ENCODE assay signal across 7 mouse cellular contexts in genomic region chr7:130263233-130263594, GRCm38 (mm10).
A peak's percentile ranks its signal among the peaks of the same experiment; 100 is the strongest.
DNase-seq lines count a peak whose midpoint lies in the region; ATAC-seq and TF ChIP-seq lines count a peak whose summit lies in the region.

No protein-coding gene starts in this region.

- DNase-seq in lung, embryonic 14.5 days: no peak
- no peak for DNase-seq in lung, postnatal 4 days
- no peak for DNase-seq in liver, embryonic 13.5 days
- DNase-seq in urinary bladder, postnatal 36 days (ENCODE audit: low spot score in 2 of 2): no peak
- DNase-seq in thymus, postnatal 4 days: no peak

- no peak for TF ChIP-seq CTCF in lung, embryonic 14.5 days (IDR thresholded peaks at IDR 0.05; ENCODE audit: low read depth)

- peak overlapping the region; percentile 94 for H3K27ac ChIP-seq in lung, embryonic 14.5 days (ENCODE audit: low read depth)
- H3K27ac ChIP-seq in forebrain, embryonic 16.5 days (ENCODE audit: low read length): peak overlapping the region; percentile 87
- H3K27ac ChIP-seq in liver, embryonic 13.5 days: no peak overlapping the region
- peak overlapping the region; percentile 95 for H3K27ac ChIP-seq in stomach, embryonic 16.5 days (ENCODE audit: low read length)

- peaks cover 21% of the 10 kb centered on the region for H3K4me1 ChIP-seq in lung, embryonic 14.5 days (ENCODE audit: insufficient read depth)
- H3K4me1 ChIP-seq in forebrain, embryonic 16.5 days (replicated peaks; ENCODE audit: control insufficient read depth, insufficient read depth, low read length): peaks cover 60% of the 10 kb centered on the region
- H3K4me1 ChIP-seq in liver, embryonic 13.5 days (replicated peaks): no peaks in the 10 kb centered on the region
- H3K4me1 ChIP-seq in stomach, embryonic 16.5 days (ENCODE audit: control insufficient read depth, insufficient read depth, low read length): peaks cover 44% of the 10 kb centered on the region

- 33% methylated on average over 4 of the region's 4 CpGs for WGBS in lung, embryonic 14.5 days
- 10% methylated on average over 4 of the region's 4 CpGs for WGBS in forebrain, embryonic 16.5 days
- WGBS in liver, embryonic 13.5 days (ENCODE audit: insufficient replicate concordance): 39% methylated on average over 4 of the region's 4 CpGs
- WGBS in stomach, embryonic 16.5 days: 33% methylated on average over 4 of the region's 4 CpGs

- ATAC-seq in lung, embryonic 14.5 days (ENCODE audit: insufficient read depth): no peak
- ATAC-seq in forebrain, embryonic 16.5 days: no peak
- no peak for ATAC-seq in liver, embryonic 13.5 days (ENCODE audit: low read depth)
- no peak for ATAC-seq in stomach, embryonic 16.5 days (ENCODE audit: insufficient read depth, low FRiP score)

- no peaks in the 10 kb centered on the region for H3K9me3 ChIP-seq in lung, embryonic 14.5 days (ENCODE audit: low read depth, low read length)
- H3K9me3 ChIP-seq in forebrain, embryonic 16.5 days (ENCODE audit: control insufficient read depth, low read length): 0 out of 2 replicates have a peak, but pooled peaks cover 2% of the 10 kb centered on the region
- no peaks in the 10 kb centered on the region for H3K9me3 ChIP-seq in liver, embryonic 13.5 days (replicated peaks)
- no peaks in the 10 kb centered on the region for H3K9me3 ChIP-seq in stomach, embryonic 16.5 days (replicated peaks; ENCODE audit: control insufficient read depth, low read length)

- peak overlapping the region; percentile 86 for H3K4me2 ChIP-seq in lung, embryonic 14.5 days
- peak overlapping the region; percentile 87 for H3K4me2 ChIP-seq in forebrain, embryonic 16.5 days (ENCODE audit: low read length)
- peak overlapping the region; percentile 53 for H3K4me2 ChIP-seq in liver, embryonic 13.5 days
- peak overlapping the region; percentile 75 for H3K4me2 ChIP-seq in stomach, embryonic 16.5 days (ENCODE audit: low read depth, low read length)

- H3K27me3 ChIP-seq in lung, embryonic 14.5 days (ENCODE audit: insufficient read depth, low read length): no peaks in the 10 kb centered on the region
- no peaks in the 10 kb centered on the region for H3K27me3 ChIP-seq in forebrain, embryonic 16.5 days (replicated peaks; ENCODE audit: control insufficient read depth, insufficient read depth, low read length)
- H3K27me3 ChIP-seq in liver, embryonic 13.5 days: peaks cover 70% of the 10 kb centered on the region
- H3K27me3 ChIP-seq in stomach, embryonic 16.5 days (ENCODE audit: control insufficient read depth, insufficient read depth, low read length): no peaks in the 10 kb centered on the region

- H3K4me3 ChIP-seq in lung, embryonic 14.5 days (ENCODE audit: low read depth, low read length): peak overlapping the region; percentile 83
- peak overlapping the region; percentile 75 for H3K4me3 ChIP-seq in forebrain, embryonic 16.5 days (replicated peaks; ENCODE audit: low read length)
- peak overlapping the region; percentile 60 for H3K4me3 ChIP-seq in liver, embryonic 13.5 days (replicated peaks)
- peak overlapping the region; percentile 77 for H3K4me3 ChIP-seq in stomach, embryonic 16.5 days (replicated peaks; ENCODE audit: low read length)

- H3K9ac ChIP-seq in lung, embryonic 14.5 days: peak overlapping the region; percentile 90
- peak overlapping the region; percentile 84 for H3K9ac ChIP-seq in forebrain, embryonic 16.5 days (replicated peaks; ENCODE audit: low read depth, low read length)
- peak overlapping the region; percentile 59; the same call in 1 of the 2 replicates for H3K9ac ChIP-seq in liver, embryonic 13.5 days
- H3K9ac ChIP-seq in stomach, embryonic 16.5 days (ENCODE audit: low read length): peak overlapping the region; percentile 92

- H3K36me3 ChIP-seq in lung, embryonic 14.5 days (ENCODE audit: insufficient read depth): peaks cover 44% of the 10 kb centered on the region
- H3K36me3 ChIP-seq in forebrain, embryonic 16.5 days (ENCODE audit: control insufficient read depth, insufficient read depth): no peaks in the 10 kb centered on the region
- no peaks in the 10 kb centered on the region for H3K36me3 ChIP-seq in liver, embryonic 13.5 days
- 0 out of 2 replicates have a peak, but pooled peaks cover 4% of the 10 kb centered on the region for H3K36me3 ChIP-seq in stomach, embryonic 16.5 days (ENCODE audit: control insufficient read depth, insufficient read depth, low read length)
